Mouse (Mus musculus): ENCODE measurements around the gene Slc17a3. TPM values are rescaled to one million over a fixed set of nuclear protein-coding genes. Genes with fewer than 3 reads are reported as not detected.

Gene Slc17a3
- polyA plus RNA-seq, 1 experiment: 0.05 TPM

GRCm38 (mm10) chr13:23820179-23820940 is 18.9 kb upstream of the Slc17a3 start:
- TF ChIP-seq CTCF (IDR thresholded peaks at IDR 0.05; ENCODE audit: borderline replicate concordance, control insufficient read depth, extremely low read depth, insufficient read depth, low read length, poor library complexity) (no peak), POLR2A (IDR thresholded peaks at IDR 0.05; ENCODE audit: control insufficient read depth, extremely low read depth, insufficient read depth, low read length, poor library complexity) (no peak)
- no peaks in the 10 kb centered on the region for H3K36me3 ChIP-seq (ENCODE audit: control insufficient read depth, insufficient read depth, low read length)
- 87% methylated on average over 4 of the region's 4 CpGs for WGBS
- H3K27ac ChIP-seq (ENCODE audit: control insufficient read depth, insufficient read depth, low read length): no peak overlapping the region
- no peak for DNase-seq
- no peaks in the 10 kb centered on the region for H3K27me3 ChIP-seq (ENCODE audit: control insufficient read depth, insufficient read depth, low read length)
- H3K4me3 ChIP-seq (ENCODE audit: control insufficient read depth, insufficient read depth, low read length): no peak overlapping the region
- no peaks in the 10 kb centered on the region for H3K4me1 ChIP-seq (replicated peaks; ENCODE audit: control insufficient read depth, insufficient read depth, low read length)

GRCm38 (mm10) chr13:23822213-23822612 is 17.0 kb upstream of the Slc17a3 start:
- no peak overlapping the region for H3K4me3 ChIP-seq (ENCODE audit: control insufficient read depth, insufficient read depth, low read length)
- DNase-seq: no peak
- WGBS: 97% methylated on average over 3 of the region's 3 CpGs
- H3K4me1 ChIP-seq (replicated peaks; ENCODE audit: control insufficient read depth, insufficient read depth, low read length): no peaks in the 10 kb centered on the region
- H3K36me3 ChIP-seq (ENCODE audit: control insufficient read depth, insufficient read depth, low read length): no peaks in the 10 kb centered on the region
- no peak for TF ChIP-seq CTCF (IDR thresholded peaks at IDR 0.05; ENCODE audit: borderline replicate concordance, control insufficient read depth, extremely low read depth, insufficient read depth, low read length, poor library complexity)
- no peak for TF ChIP-seq POLR2A (IDR thresholded peaks at IDR 0.05; ENCODE audit: control insufficient read depth, extremely low read depth, insufficient read depth, low read length, poor library complexity)
- H3K27me3 ChIP-seq (ENCODE audit: control insufficient read depth, insufficient read depth, low read length): no peaks in the 10 kb centered on the region
- H3K27ac ChIP-seq (ENCODE audit: control insufficient read depth, insufficient read depth, low read length): no peak overlapping the region

GRCm38 (mm10) chr13:23826606-23827005 is 12.6 kb upstream of the Slc17a3 start:
- no peak for DNase-seq
- 78% methylated on average over 3 of the region's 3 CpGs for WGBS

GRCm38 (mm10) chr13:23833053-23833452 is 6.2 kb upstream of the Slc17a3 start:
- H3K27ac ChIP-seq (ENCODE audit: control insufficient read depth, insufficient read depth, low read length): no peak overlapping the region
- no peaks in the 10 kb centered on the region for H3K4me1 ChIP-seq (replicated peaks; ENCODE audit: control insufficient read depth, insufficient read depth, low read length)
- 17% methylated on average over 6 of the region's 6 CpGs for WGBS
- DNase-seq: no peak
- no peaks in the 10 kb centered on the region for H3K36me3 ChIP-seq (ENCODE audit: control insufficient read depth, insufficient read depth, low read length)
- no peaks in the 10 kb centered on the region for H3K27me3 ChIP-seq (ENCODE audit: control insufficient read depth, insufficient read depth, low read length)
- no peak overlapping the region for H3K4me3 ChIP-seq (ENCODE audit: control insufficient read depth, insufficient read depth, low read length)
- TF ChIP-seq CTCF (IDR thresholded peaks at IDR 0.05; ENCODE audit: borderline replicate concordance, control insufficient read depth, extremely low read depth, insufficient read depth, low read length, poor library complexity): no peak
- no peak for TF ChIP-seq POLR2A (IDR thresholded peaks at IDR 0.05; ENCODE audit: control insufficient read depth, extremely low read depth, insufficient read depth, low read length, poor library complexity)

More at GRCm38 (mm10) chr13:23826606-23827005, 12.6 kb upstream of the Slc17a3 start:
- Histone ChIP-seq H3K4me3 (ENCODE audit: control insufficient read depth, insufficient read depth, low read length) (no peak overlapping the region), H3K36me3 (ENCODE audit: control insufficient read depth, insufficient read depth, low read length) (no peaks in the 10 kb centered on the region), H3K4me1 (replicated peaks; ENCODE audit: control insufficient read depth, insufficient read depth, low read length) (no peaks in the 10 kb centered on the region), H3K27ac (ENCODE audit: control insufficient read depth, insufficient read depth, low read length) (no peak overlapping the region), H3K27me3 (ENCODE audit: control insufficient read depth, insufficient read depth, low read length) (no peaks in the 10 kb centered on the region)
- TF ChIP-seq POLR2A (IDR thresholded peaks at IDR 0.05; ENCODE audit: control insufficient read depth, extremely low read depth, insufficient read depth, low read length, poor library complexity): no peak
- TF ChIP-seq CTCF (IDR thresholded peaks at IDR 0.05; ENCODE audit: borderline replicate concordance, control insufficient read depth, extremely low read depth, insufficient read depth, low read length, poor library complexity): no peak

- no peak for TF ChIP-seq POLR2A (IDR thresholded peaks at IDR 0.05; ENCODE audit: control insufficient read depth, extremely low read depth, insufficient read depth, low read length, poor library complexity)
- no peak for TF ChIP-seq CTCF (IDR thresholded peaks at IDR 0.05; ENCODE audit: borderline replicate concordance, control insufficient read depth, extremely low read depth, insufficient read depth, low read length, poor library complexity)
- H3K27ac ChIP-seq (ENCODE audit: control insufficient read depth, insufficient read depth, low read length): no peak overlapping the region
- H3K4me3 ChIP-seq (ENCODE audit: control insufficient read depth, insufficient read depth, low read length): no peak overlapping the region
- H3K4me1 ChIP-seq (replicated peaks; ENCODE audit: control insufficient read depth, insufficient read depth, low read length): no peaks in the 10 kb centered on the region
- WGBS: 97% methylated on average over 5 of the region's 5 CpGs
- H3K36me3 ChIP-seq (ENCODE audit: control insufficient read depth, insufficient read depth, low read length): no peaks in the 10 kb centered on the region
- no peak for DNase-seq
- H3K27me3 ChIP-seq (ENCODE audit: control insufficient read depth, insufficient read depth, low read length): no peaks in the 10 kb centered on the region
Measured at GRCm38 (mm10) chr13:23834836-23835235, 4.4 kb upstream of the Slc17a3 start.

- Histone ChIP-seq H3K27ac (ENCODE audit: control insufficient read depth, insufficient read depth, low read length) (no peak overlapping the region), H3K4me1 (replicated peaks; ENCODE audit: control insufficient read depth, insufficient read depth, low read length) (no peaks in the 10 kb centered on the region), H3K27me3 (ENCODE audit: control insufficient read depth, insufficient read depth, low read length) (no peaks in the 10 kb centered on the region), H3K4me3 (ENCODE audit: control insufficient read depth, insufficient read depth, low read length) (no peak overlapping the region), H3K36me3 (ENCODE audit: control insufficient read depth, insufficient read depth, low read length) (no peaks in the 10 kb centered on the region)
- WGBS: 94% methylated on average over 5 of the region's 5 CpGs
- no peak for TF ChIP-seq POLR2A (IDR thresholded peaks at IDR 0.05; ENCODE audit: control insufficient read depth, extremely low read depth, insufficient read depth, low read length, poor library complexity)
- TF ChIP-seq CTCF (IDR thresholded peaks at IDR 0.05; ENCODE audit: borderline replicate concordance, control insufficient read depth, extremely low read depth, insufficient read depth, low read length, poor library complexity): no peak
- no peak for DNase-seq
Measured at GRCm38 (mm10) chr13:23836630-23837029, 2.6 kb upstream of the Slc17a3 start.
